Mouse (Mus musculus) kidney, adult 9 months (tissue): ENCODE measurements around the gene Tmc3.
A peak's percentile ranks its signal among the peaks of the same experiment; 100 is the strongest.

Source experiments
- DNase-seq: peaks from one replicate; pipeline ENCODE4 v3.0.0; 2022

Gene Tmc3

DNA sequence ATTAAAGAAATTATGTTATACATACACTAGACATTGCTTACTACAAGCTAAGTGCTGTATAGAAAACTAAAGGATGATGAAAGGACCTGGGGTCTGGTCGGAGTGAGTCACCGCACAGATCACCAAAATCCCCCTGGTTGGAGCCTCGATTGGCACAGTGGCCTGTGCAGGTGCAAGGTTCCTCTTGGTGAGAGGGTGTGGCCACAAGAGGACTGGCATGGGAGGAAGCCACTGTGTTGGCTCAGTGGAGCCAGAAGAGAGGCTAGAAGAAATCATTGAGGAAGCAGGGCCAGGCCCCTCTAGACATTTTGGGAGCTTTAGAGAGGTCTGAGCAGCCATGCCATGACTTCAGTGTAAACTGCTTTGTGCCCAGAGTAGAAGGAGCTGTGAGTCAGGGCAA lies 54.4 kb downstream of the Tmc3 start:
- no peak for DNase-seq

DNA sequence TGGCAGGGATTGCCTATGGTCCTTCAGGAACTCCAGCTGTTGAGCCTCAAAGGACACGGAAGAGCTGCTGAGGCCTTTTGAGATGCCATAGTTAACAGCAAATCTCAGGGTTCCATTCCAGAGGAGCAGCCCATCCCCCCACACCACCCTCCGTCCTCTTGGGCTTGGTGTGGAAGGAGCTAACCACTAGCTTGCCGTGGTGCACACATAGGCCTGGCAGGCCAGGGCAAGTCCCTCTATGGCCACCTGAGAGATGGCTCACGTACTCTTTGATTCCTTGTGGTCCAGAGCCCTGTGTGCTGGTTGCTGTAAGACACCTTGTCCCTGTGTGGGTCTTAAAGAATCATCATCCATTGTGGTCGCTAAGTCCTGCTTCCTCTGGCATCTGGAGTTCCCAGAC lies 55.9 kb downstream of the Tmc3 start:
- DNase-seq: no peak

DNA sequence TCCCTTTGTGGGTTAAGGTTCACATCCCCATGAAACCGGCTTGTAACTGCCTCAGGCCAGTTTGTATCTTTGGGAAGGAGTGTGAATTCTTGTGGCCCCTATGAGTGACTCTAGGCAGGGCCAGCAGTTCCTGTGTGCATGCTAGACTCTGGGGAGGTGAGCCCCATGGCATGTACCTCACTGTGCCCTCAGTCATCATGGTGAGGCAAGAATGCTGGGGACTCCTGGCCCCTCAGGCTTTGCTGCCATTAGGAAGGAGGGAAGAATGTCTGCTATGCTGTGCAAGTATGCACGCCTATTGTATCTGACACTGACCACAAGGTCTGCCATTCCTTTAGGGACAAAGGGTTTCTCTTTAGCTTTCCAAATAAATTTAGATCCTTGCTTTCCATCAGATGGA lies 56.4 kb downstream of the Tmc3 start:
- DNase-seq: no peak

DNA sequence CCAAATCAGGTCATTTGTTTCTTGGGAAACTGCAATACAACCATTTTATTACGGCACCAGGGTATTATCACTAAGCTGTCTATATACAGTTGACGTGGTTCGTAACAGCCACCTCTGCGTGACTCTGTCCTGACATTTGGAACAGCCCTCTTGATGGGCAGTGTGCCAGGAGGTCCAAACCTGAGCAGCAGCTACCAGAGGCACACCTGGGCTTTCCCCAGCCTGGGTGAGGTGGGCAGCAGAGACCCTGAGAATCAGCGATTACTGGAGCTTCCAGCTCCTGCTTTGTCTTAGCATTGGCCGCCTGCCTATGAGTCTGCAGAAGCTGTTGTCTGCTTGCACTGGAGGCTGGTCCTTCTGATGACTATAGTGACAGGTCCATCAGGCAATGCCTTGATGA lies 58.9 kb downstream of the Tmc3 start:
- no peak for DNase-seq

DNA sequence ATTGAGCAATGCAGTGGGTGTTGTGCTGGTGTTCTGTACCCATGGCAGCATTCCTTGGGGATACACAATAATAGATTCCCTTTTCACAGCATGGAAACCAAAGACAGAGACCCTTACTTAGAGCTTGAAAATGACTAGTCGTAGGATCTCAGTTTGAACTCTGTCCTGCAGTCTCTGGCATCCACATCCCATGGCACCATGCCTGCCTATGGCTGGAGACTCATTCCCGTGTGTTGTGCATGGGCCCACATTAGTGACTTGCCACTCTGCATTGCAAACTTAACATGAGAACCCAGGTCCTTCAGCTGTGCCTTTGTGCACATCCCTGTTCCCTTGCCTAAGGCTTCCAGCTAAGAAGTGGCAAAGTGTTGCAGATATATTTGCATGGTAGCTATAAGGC lies 60.0 kb downstream of the Tmc3 start:
- no peak for DNase-seq

DNA sequence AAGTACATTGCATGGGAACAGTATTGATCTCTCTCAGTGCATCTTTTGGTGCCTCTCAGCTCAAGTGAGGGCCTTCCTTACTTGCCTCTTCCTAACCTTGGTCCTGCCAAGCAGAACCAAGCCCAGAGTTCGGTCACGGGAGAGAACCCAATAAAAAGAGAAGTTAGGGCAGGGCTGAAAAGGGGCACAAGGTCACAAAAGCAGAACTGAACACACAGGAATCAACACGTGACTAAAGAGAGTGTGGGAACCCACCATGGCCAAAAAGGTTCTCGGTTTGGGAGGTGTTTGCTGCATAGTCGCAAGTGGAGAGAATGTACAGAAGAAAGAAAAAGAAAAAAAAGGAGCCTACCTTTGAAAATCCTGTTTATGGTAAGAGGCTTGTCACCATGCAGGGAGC lies 60.7 kb downstream of the Tmc3 start:
- no peak for DNase-seq

DNA sequence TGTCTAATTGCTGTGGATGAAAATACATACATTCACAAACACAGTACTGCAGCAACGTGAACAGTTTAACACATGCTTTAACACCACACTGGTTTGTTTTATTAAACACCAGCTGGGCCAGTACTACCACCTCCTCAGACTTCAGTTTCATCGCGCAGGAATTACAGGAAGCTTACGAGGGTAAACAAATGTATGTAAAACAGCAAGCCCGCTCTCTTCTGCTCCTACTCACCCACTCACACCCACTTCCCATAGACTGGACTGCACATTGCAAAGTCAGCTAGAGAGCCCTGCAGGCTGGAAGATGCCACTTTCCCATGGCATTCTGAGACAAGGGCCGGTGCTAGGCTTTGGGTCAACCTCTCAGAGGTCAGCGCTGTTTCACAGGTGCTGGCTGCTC lies 64.1 kb downstream of the Tmc3 start:
- no peak for DNase-seq

DNA sequence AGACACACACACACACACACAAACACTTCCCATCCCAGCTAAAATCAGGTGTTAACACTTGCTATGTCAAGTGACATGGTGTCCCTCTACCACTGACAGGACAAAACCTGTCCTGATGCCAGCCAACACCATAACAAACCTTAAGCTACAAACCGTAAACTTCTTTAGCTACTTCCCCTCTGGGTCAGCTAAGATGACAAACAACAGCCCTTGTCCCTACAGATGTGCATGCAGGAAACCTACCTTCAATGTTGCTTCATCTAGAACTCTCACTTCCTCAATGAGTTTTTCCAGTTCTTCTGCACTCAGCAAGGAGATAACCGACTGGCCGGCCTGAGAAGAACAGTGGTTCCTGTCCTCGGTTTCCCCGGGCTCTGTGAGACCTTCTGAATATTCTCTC lies 65.9 kb downstream of the Tmc3 start:
- DNase-seq: no peak

DNA sequence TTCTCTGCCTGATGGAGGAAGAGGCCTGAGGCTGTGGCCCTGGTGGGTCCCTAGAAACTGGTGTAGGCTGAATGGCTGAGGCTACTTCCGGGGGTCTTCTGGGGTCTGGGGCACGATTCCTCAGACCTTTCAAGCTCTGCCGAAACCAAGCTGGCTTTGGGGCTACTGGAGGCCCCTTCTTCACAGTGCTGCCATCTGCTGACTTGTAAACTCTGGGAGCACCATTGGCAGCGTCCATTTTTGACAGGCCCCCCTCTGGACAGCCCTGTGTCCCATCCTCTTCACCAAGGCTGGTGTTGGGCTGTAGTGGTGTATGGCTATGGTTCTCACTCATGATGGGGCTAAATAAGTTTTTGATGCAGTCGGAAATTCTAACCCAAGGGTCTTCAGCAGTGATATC lies 67.8 kb downstream of the Tmc3 start:
- no peak for DNase-seq

DNA sequence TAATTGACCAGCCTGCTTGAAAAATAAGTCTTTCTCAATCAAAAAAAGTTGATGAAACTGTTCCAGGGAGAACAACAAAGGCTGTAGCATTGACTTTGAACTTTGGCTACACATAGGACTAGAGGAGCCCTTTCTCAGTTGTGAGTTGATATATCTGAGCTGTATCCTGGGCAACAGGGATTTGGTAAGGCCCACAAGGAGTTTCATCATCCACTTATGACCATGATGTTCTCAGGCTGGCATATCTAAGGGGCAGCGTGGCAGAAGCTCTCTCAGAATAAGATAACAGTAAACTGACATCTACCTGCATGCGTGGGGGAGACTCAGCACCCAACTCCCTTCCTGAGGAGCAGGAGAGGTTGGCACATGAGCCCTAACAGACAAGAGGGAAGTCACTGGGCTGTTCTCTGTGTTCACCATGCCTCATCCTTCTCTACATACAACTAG lies 68.9 kb downstream of the Tmc3 start:
- DNase-seq: no peak

DNA sequence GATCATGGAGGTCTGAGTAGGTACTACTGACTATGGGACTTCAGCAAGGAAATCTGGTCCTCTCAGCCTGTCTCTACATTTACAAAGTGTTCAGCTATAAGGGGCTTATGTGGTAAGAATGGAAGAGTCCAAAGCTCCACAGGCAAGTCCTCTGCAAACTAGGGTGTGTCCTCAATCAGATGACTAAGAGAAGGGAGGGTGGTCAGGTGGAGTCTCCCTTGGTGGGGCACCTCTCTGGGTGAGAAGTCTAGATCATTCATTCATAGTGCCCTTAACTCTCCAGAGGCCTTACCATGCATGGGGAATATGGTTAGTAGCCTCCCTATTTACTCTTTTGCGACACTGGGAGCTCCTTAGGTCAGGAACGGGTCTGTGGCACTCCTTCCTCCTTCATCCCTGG lies 69.5 kb downstream of the Tmc3 start:
- DNase-seq: no peak

DNA sequence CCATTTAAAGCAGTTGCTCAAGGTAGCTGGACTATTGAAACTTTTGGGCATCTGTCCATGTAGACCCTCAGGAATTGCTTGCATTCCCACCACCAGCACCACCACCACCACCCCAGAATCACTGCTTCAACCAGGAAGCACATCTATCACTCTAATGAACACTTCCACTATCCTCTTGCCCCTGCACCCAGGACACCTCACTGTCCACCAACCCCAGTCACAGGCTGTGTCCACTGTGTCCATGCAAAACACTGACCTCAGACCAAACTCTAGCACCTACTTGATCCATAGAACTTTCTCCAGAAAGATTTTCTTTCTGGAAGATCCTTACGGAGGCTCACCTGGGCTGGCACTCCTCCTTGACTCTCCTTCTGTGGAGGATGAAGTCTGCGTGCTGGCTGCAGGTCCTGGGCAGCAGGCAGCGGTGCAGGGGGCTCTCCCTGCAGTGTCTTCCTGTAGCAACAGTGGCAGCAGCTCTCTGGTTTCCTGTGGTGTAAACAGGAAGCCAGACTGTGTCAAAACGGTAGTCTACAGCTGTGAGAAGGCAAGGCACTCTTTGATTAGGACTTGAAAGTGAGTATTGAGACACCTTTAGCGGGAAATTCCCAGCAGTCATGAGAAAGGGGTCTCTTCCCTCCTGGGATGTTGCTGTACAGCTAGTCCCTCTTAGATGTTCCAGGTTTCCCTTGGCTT lies 70.4 kb downstream of the Tmc3 start:
- peak; percentile 55 for DNase-seq

DNA sequence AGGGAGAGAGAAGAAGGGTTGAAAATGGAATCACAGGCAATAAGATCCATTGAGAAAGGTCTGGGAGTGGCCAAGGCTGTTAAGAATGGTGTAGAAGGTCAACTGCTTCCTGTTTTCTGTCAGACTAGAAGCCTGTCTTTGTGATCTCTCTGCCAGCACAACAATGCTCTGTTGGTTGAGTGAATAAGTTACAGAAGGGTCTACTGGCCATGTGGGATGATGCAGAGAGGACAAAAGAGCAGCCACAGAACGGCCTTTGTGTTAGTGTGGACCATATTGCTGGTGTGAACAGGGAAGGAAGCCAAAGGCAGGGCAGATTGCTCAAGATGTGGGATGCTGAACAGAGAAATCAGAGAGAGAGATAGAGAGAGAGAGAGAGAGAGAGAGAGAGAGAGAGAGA lies 74.0 kb downstream of the Tmc3 start:
- no peak for DNase-seq

DNA sequence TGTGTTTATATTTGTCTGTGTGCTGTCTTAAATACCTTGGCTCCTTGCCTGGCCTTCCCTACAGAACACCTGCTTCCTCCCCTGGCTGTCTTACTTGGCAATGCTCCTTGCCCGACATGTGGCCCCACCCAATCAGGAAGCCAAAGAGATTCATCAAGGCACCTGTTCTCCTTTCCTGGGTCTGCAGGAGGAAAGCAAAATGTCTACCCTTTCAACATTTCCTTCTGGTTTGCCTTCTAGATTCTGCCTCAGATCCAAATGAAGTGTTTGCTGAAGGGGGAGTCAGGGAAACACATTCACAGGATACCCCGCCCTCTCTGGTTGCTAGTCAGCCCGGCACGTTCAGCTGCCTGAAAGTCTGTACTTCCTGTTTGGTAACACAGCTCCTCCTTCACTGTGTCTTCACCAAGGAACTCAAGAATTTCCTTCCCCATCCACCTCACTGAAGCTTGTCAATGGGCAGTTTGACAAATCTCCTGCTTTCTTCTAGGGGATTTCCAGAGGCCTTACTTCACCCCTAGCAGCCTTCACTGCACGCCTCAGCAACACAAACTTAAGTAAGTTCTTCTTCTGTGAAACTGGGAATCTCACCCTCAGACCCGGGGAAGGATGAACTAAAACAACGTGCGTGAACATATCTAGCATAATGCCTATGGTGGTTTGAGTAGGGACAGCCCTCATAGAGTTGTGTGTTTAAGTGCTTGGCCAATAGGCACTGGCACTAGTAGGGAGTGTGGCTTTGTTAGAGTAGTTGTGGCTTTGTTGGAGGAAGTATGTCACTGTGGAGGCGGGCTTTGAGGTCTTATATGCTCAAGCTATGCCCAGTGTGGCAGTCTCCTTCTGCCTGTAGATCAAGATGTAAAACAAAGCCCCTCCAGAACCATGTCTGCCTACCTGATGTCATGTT lies 74.7 kb downstream of the Tmc3 start:
- peak; percentile 62 for DNase-seq

DNA sequence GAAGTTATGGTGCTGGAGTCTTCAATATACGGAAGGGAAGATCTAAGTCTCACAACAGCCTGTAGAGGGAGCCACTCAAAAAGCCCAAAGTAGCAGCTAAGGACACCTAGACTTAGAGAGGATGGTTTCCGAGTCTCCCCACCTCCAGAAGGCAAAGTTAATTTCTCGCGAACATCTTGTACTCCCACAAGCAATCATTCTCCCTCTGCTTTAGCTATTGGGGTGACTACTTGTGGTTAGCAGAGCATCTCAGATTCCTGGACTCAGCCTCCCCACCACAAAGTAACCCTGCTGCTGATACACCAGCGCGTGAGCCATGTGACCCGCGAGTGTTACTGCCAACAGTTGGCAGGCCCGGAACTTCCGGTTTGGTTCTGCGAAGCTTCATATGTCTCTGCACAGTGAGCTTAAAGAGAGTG lies 75.6 kb downstream of the Tmc3 start:
- no peak for DNase-seq

DNA sequence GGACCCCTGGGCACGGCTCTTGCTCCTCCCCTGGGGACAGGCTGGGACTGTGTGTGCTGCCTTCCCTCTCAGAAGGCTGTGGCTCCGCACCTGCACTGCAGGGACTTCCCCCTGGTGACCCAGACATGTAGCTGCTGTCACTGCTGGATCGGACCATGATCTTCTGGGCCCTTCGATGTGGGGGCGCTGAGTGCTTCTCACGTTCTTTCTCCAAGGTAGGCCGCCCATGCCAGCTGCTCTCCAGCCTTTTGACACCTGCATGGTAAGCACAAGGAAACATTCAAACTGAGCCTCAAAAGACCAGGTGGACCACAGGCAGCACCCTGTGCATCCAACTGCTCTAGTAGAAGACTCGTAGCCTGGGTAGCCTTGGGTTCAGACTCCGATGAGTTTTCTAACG lies 76.3 kb downstream of the Tmc3 start:
- no peak for DNase-seq

DNA sequence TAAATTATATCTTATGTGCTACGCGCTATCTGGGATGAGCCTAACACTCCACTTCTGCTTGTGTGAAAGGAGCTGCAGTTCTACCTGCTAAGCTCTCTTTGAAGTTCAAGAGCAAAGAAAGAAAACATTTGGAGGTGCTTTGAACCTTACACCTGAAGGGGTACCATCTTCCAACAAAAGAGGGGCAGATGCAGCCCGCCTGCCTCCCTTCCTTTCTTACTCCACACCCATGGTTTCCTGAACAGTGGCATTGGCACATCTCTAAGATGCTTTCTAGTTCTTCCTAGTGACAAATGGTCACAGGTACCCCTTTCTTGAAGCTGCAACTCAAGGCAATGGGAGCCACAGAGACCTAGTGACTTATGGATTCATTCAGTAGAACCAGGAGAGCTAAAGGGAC lies 77.0 kb downstream of the Tmc3 start:
- DNase-seq: no peak

DNA sequence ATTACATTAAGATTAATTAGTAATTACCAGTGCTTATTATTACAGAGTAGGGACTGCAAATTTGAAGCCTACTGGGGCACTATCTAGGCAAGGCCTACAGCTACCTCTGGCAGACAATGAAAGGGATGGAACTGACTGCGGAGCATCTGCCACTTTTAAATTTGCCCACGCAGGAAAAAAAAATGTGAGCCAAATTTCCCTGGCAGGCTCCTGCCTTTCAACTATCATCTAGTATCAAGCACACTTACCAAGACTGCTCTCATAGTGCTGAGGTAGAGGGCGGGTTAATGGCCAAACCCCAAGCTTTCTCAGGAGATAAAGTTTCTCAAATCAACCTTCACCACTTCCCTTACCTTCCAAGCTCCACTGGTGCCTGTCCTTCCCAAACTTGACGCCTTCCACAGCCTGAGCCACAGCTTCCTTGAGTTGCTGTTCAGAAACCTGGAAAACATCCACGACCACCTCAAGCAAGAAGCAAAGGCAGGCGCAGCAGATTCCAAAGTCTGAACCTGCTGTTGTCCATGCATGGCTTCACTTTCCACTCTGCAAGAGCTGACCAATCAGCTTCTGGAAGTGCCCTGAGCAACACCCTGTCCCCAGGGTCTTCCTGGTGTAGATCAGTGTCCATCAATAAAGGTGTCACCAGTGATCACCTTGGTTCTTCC lies 78.1 kb downstream of the Tmc3 start:
- DNase-seq: peak; percentile 57

DNA sequence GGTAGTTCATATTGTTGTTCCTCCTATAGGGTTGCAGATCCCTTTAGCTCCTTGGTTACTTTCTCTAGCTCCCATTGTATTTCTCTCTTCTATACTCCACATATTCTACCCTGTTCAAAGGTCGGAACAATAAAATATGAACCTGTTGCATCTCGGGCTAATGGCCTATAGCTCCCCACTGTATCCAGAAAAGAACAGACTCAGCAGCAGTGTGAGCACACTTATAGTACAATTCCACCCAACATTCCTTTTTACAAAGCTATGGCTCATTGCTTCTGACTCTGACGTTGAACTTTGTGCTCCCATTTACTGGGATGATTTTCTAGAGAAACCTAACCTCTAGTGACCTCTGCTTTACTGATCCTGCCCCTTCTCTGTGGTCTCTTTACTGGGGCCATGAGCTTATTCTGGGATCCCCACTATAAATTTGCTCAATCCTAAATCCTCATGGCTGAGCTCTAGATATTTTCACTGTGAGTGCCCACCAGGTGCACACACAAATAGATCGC lies 81.4 kb downstream of the Tmc3 start:
- peak; percentile 66 for DNase-seq

DNA sequence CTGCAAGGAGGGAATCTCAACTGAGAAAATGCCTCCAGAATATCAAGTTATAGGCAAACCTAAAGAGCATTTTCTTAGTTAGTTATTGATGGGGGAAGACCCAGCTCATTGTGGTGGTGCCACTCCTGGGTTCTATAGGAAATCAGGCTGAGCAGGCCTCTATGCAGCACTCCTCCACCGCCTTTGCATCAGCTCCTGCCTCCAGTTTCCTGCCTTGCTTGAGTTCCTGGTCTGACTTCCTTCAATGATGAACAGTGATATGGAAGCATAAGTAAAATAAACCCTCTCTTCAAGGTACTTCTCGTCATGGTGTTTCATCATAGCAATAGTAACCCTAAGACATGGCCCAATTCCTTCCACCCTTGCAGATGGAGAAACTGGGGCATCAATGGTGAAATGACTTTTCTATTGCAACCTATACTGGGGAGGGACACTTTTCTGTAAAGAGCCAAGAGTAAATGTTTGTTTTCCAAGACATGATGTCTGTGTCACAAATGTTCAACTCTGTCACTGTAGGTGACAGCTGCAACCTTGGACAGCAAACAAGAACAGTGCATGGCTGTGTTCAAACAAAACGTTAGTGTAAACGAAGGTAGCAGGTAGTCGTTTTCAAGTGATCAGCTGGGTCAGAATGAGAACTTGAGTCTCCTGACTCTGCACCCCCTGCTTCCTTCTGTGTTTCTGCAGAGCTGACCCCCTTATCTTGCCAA lies 83.4 kb downstream of the Tmc3 start:
- DNase-seq: no peak

DNA sequence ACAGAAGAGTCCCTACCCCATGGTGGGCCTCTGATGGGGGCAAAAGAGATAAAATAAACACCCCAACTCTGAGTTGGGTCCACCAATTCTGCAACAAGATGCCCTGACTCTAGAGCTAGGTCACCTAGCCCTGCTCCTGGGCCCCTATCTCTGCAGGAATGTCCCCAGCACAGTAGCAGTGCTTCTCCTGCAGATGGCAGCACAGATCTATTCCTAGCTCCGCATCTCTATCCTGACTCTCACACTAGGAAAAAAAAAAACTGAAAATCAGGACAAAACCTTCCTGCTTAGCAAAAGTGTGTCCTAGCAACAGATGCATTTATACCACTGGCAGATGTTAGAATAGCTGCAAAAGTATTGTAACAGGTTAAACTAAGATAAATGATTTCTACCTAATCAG lies 84.0 kb downstream of the Tmc3 start:
- DNase-seq: peak; percentile 66

DNA sequence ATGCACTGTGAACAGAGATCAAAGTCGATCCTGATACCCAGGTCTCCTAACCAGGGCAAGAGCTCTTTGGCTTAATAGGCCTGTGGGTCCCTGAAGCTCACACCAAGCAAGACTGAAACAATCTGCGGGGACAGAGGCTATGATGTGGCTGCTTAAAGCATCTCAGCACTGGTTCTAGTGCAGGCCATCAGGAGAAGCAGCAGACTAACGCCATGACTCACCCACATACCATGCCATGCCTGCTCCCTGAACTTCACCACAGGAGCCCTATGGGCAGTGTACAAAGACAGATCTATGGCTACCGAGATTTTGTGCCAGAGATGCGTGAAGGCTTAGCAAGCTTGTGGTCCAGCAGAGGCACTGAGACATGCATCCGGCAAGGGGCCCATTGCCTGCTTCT lies 86.8 kb downstream of the Tmc3 start:
- no peak for DNase-seq
